Mouse (Mus musculus): Measurements from ENCODE around the gene Wee2. TPM values are rescaled to one million over a fixed set of nuclear protein-coding genes. Genes with fewer than 3 reads are reported as not detected.

Gene Wee2
- polyA plus RNA-seq, 1 experiment: not detected

- Histone ChIP-seq H3K4me1 (ENCODE audit: control insufficient read depth, insufficient read depth, low read length) (no peaks in the 10 kb centered on the region), H3K4me3 (replicated peaks; ENCODE audit: extremely low read depth, low read depth, low read length) (no peak overlapping the region)
- no peak for DNase-seq
- TF ChIP-seq POLR2A (IDR thresholded peaks at IDR 0.05; ENCODE audit: borderline replicate concordance, extremely low read depth, low read depth, low read length) (no peak), CTCF (IDR thresholded peaks at IDR 0.05; ENCODE audit: insufficient read depth, low read length) (no peak)
Observed at GRCm38 (mm10) chr6:40448626-40449025, 9.7 kb downstream of the Wee2 start.

GRCm38 (mm10) chr6:40454436-40455041, 15.7 kb downstream of the Wee2 start:
- Histone ChIP-seq H3K4me1 (ENCODE audit: control insufficient read depth, insufficient read depth, low read length) (no peaks in the 10 kb centered on the region), H3K4me3 (replicated peaks; ENCODE audit: extremely low read depth, low read depth, low read length) (no peak overlapping the region)
- 17% methylated on average over 7 of the region's 7 CpGs for WGBS
- no peak for DNase-seq
- TF ChIP-seq POLR2A (IDR thresholded peaks at IDR 0.05; ENCODE audit: borderline replicate concordance, extremely low read depth, low read depth, low read length): no peak
- TF ChIP-seq CTCF (IDR thresholded peaks at IDR 0.05; ENCODE audit: insufficient read depth, low read length): no peak

- no peak for DNase-seq
- 41% methylated on average over 6 of the region's 6 CpGs for WGBS
- TF ChIP-seq POLR2A (IDR thresholded peaks at IDR 0.05; ENCODE audit: borderline replicate concordance, extremely low read depth, low read depth, low read length) (no peak), CTCF (IDR thresholded peaks at IDR 0.05; ENCODE audit: insufficient read depth, low read length) (peak; percentile 23; the same call in 1 of the 2 replicates)
Observed at GRCm38 (mm10) chr6:40465710-40466109, 26.8 kb downstream of the Wee2 start.

GRCm38 (mm10) chr6:40470916-40471719, 32.2 kb downstream of the Wee2 start, which contains the start of gene Ssbp1:
Gene Ssbp1 (plus strand): TSS chr6:40471352.
- Histone ChIP-seq H3K4me1 (ENCODE audit: control insufficient read depth, insufficient read depth, low read length) (no peaks in the 10 kb centered on the region; the same call in 1 of the 2 replicates), H3K4me3 (replicated peaks; ENCODE audit: extremely low read depth, low read depth, low read length) (peak within 1 kb of the TSS; percentile 97)
- WGBS: under 1% methylated on average over 54 of the region's 54 CpGs
- TF ChIP-seq CTCF (IDR thresholded peaks at IDR 0.05; ENCODE audit: insufficient read depth, low read length): 0 out of 2 replicates have a peak, but pooled peaks have one; percentile 0
- TF ChIP-seq POLR2A (IDR thresholded peaks at IDR 0.05; ENCODE audit: borderline replicate concordance, extremely low read depth, low read depth, low read length): peak; percentile 94
- DNase-seq: peak; percentile 89

More at GRCm38 (mm10) chr6:40465710-40466109, 26.8 kb downstream of the Wee2 start:
- Histone ChIP-seq H3K4me1 (ENCODE audit: control insufficient read depth, insufficient read depth, low read length) (no peaks in the 10 kb centered on the region; the same call in 1 of the 2 replicates), H3K4me3 (replicated peaks; ENCODE audit: extremely low read depth, low read depth, low read length) (no peak overlapping the region)

- TF ChIP-seq CTCF (IDR thresholded peaks at IDR 0.05; ENCODE audit: insufficient read depth, low read length) (no peak), POLR2A (IDR thresholded peaks at IDR 0.05; ENCODE audit: borderline replicate concordance, extremely low read depth, low read depth, low read length) (no peak)
- H3K4me1 ChIP-seq (ENCODE audit: control insufficient read depth, insufficient read depth, low read length): no peaks in the 10 kb centered on the region; the same call in 1 of the 2 replicates
- DNase-seq: no peak
- peak overlapping the region; percentile 97 for H3K4me3 ChIP-seq (replicated peaks; ENCODE audit: extremely low read depth, low read depth, low read length)
- 1% methylated on average over 7 of the region's 7 CpGs for WGBS
Observed at GRCm38 (mm10) chr6:40471720-40472010, 32.8 kb downstream of the Wee2 start.

GRCm38 (mm10) chr6:40476132-40476531, 37.2 kb downstream of the Wee2 start:
- no peak for DNase-seq
- Histone ChIP-seq H3K4me3 (replicated peaks; ENCODE audit: extremely low read depth, low read depth, low read length) (no peak overlapping the region), H3K4me1 (ENCODE audit: control insufficient read depth, insufficient read depth, low read length) (no peaks in the 10 kb centered on the region)
- 72% methylated on average over 4 of the region's 4 CpGs for WGBS
- TF ChIP-seq POLR2A (IDR thresholded peaks at IDR 0.05; ENCODE audit: borderline replicate concordance, extremely low read depth, low read depth, low read length) (no peak), CTCF (IDR thresholded peaks at IDR 0.05; ENCODE audit: insufficient read depth, low read length) (no peak)

GRCm38 (mm10) chr6:40479705-40480104, 40.8 kb downstream of the Wee2 start:
- no peaks in the 10 kb centered on the region for H3K4me1 ChIP-seq (ENCODE audit: control insufficient read depth, insufficient read depth, low read length)
- no peak overlapping the region for H3K4me3 ChIP-seq (replicated peaks; ENCODE audit: extremely low read depth, low read depth, low read length)
- DNase-seq: no peak
- no peak for TF ChIP-seq CTCF (IDR thresholded peaks at IDR 0.05; ENCODE audit: insufficient read depth, low read length)
- whole genome bisulfite sequencing: 72% methylated on average over 1 of the region's 1 CpGs

GRCm38 (mm10) chr6:40482318-40482717, 43.4 kb downstream of the Wee2 start:
- DNase-seq: no peak
- H3K4me3 ChIP-seq (replicated peaks; ENCODE audit: extremely low read depth, low read depth, low read length): no peak overlapping the region
- WGBS: 91% methylated on average over 5 of the region's 5 CpGs
- TF ChIP-seq CTCF (IDR thresholded peaks at IDR 0.05; ENCODE audit: insufficient read depth, low read length) (no peak), POLR2A (IDR thresholded peaks at IDR 0.05; ENCODE audit: borderline replicate concordance, extremely low read depth, low read depth, low read length) (no peak)
- no peaks in the 10 kb centered on the region for H3K4me1 ChIP-seq (ENCODE audit: control insufficient read depth, insufficient read depth, low read length)

GRCm38 (mm10) chr6:40490933-40491332, 52.0 kb downstream of the Wee2 start, which contains the start of gene Tas2r137:
Gene Tas2r137 (plus strand): TSS chr6:40491233.
- TF ChIP-seq POLR2A (IDR thresholded peaks at IDR 0.05; ENCODE audit: borderline replicate concordance, extremely low read depth, low read depth, low read length) (no peak), CTCF (IDR thresholded peaks at IDR 0.05; ENCODE audit: insufficient read depth, low read length) (no peak)
- H3K4me1 ChIP-seq (ENCODE audit: control insufficient read depth, insufficient read depth, low read length): no peaks in the 10 kb centered on the region

GRCm38 (mm10) chr6:40493229-40493628, 54.3 kb downstream of the Wee2 start, which contains the start of gene Tas2r108:
Gene Tas2r108 (plus strand): TSS chr6:40493529.
- no peak for DNase-seq
- TF ChIP-seq POLR2A (IDR thresholded peaks at IDR 0.05; ENCODE audit: borderline replicate concordance, extremely low read depth, low read depth, low read length) (no peak), CTCF (IDR thresholded peaks at IDR 0.05; ENCODE audit: insufficient read depth, low read length) (no peak)
- H3K4me3 ChIP-seq (replicated peaks; ENCODE audit: extremely low read depth, low read depth, low read length): no peak within 1 kb of the TSS
- H3K4me1 ChIP-seq (ENCODE audit: control insufficient read depth, insufficient read depth, low read length): no peaks in the 10 kb centered on the region
- WGBS: 88% methylated on average over 3 of the region's 3 CpGs

More at GRCm38 (mm10) chr6:40490933-40491332, 52.0 kb downstream of the Wee2 start, which contains the start of gene Tas2r137:
- no peak within 1 kb of the TSS for H3K4me3 ChIP-seq (replicated peaks; ENCODE audit: extremely low read depth, low read depth, low read length)
- no peak for DNase-seq

Other genes with a start within 250 kb of the Wee2 start
- 7.7 and 10.2 TPM in 2 replicates for gene Agk, start 113.9 kb upstream of the Wee2 start, polyA plus RNA-seq (2012; rRNA removed)
- gene E330009J07Rik, start 3.0 kb upstream of the Wee2 start, polyA plus RNA-seq (2012; rRNA removed): 4.9 and 5.8 TPM in 2 replicates
- 7.5 and 9.7 TPM in 2 replicates for gene Ssbp1, start 32.3 kb downstream of the Wee2 start, polyA plus RNA-seq (2012; rRNA removed)
- not detected in 2 replicates for gene Tas2r137, start 52.1 kb downstream of the Wee2 start, polyA plus RNA-seq (2012; rRNA removed)
- not detected in 2 replicates for gene Tas2r108, start 54.4 kb downstream of the Wee2 start, polyA plus RNA-seq (2012; rRNA removed)
- not detected in 2 replicates for gene Prss37, start 80.4 kb downstream of the Wee2 start, polyA plus RNA-seq (2012; rRNA removed)
- not detected in 2 replicates for gene Olfr461, start 116.0 kb downstream of the Wee2 start, polyA plus RNA-seq (2012; rRNA removed)
- gene Olfr460, start 130.4 kb downstream of the Wee2 start, polyA plus RNA-seq (2012; rRNA removed): not detected in 2 replicates
- 0.50 and 1.5 TPM in 2 replicates for gene Clec5a, start 146.7 kb downstream of the Wee2 start, polyA plus RNA-seq (2012; rRNA removed)
- gene Tas2r138, start 174.2 kb downstream of the Wee2 start, polyA plus RNA-seq (2012; rRNA removed): not detected in 2 replicates
- gene Mgam, start 189.7 kb downstream of the Wee2 start, polyA plus RNA-seq (2012; rRNA removed): 0.23 and 0.36 TPM in 2 replicates

All from lung, adult 2 months (tissue).